Mouse (Mus musculus) embryonic facial prominence, embryonic 15.5 days (tissue): ENCODE data around the gene Higd1b. TPM values are rescaled to one million over a fixed set of nuclear protein-coding genes. Genes with fewer than 3 reads are reported as not detected.

Experiments used
- ATAC-seq: fragments of 200-750 bp; cut with Nextera tagmentation; 2 replicates; pipeline ENCODE4 v1.8.0; 2017; ENCODE audit warnings: low read depth, moderate TSS enrichment; ENCODE audit not compliant: insufficient number of reproducible peaks, low FRiP score, low TSS enrichment
- H3K27ac ChIP-seq: fragments of 300-500 bp; sonication (generic); replicated peaks from 2 replicates; pipeline ENCODE4 v1.5.1; 2015; ENCODE audit warnings: mild to moderate bottlenecking, inconsistent platforms
- H3K27me3 ChIP-seq: fragments of 300-500 bp; sonication (generic); 2 replicates; pipeline ENCODE4 v1.6.1; 2015; ENCODE audit warnings: inconsistent platforms
- H3K36me3 ChIP-seq: fragments of 300-500 bp; sonication (generic); 2 replicates; pipeline ENCODE4 v1.6.1; 2015; ENCODE audit warnings: mild to moderate bottlenecking, inconsistent platforms
- H3K4me1 ChIP-seq: fragments of 300-500 bp; sonication (generic); 2 replicates; pipeline ENCODE4 v1.6.1; 2015; ENCODE audit warnings: inconsistent platforms
- H3K4me2 ChIP-seq: fragments of 300-500 bp; sonication (generic); replicated peaks from 2 replicates; pipeline ENCODE4 v1.6.1; 2015; ENCODE audit warnings: mild to moderate bottlenecking, inconsistent platforms
- H3K4me3 ChIP-seq: fragments of 300-500 bp; sonication (generic); replicated peaks from 2 replicates; pipeline ENCODE4 v1.5.1; 2015; ENCODE audit warnings: mild to moderate bottlenecking, inconsistent platforms
- H3K9ac ChIP-seq: fragments of 300-500 bp; sonication (generic); 2 replicates; pipeline ENCODE4 v1.6.1; 2015; ENCODE audit warnings: inconsistent platforms
- H3K9me3 ChIP-seq: fragments of 300-500 bp; sonication (generic); replicated peaks from 2 replicates; pipeline ENCODE4 v1.6.1; 2016; ENCODE audit warnings: inconsistent platforms
- WGBS: fragments of 180-500 bp; shearing (Covaris S2); methylation state at CpG from one replicate; pipeline ENCODE4 v1.1.7; 2015; 5-methylcytosine and 5-hydroxymethylcytosine counted together
- polyA plus RNA-seq: library from polyadenylated mRNA; unstranded; fragments of >200 nt; fragmentation: Nextera tagmentation; extraction: Ambion mirVana; gene quantifications from 2 replicates; pipeline ENCODE4 v1.2.1, GENCODE M21; 2015

Higd1b gene
- polyA plus RNA-seq, 1 experiment from 2014 or later, result 1.1 TPM

GRCm38 (mm10) chr11:102819783-102820385, 15.8 kb upstream of the Higd1b start:
- peak overlapping the region; percentile 98 for H3K27ac ChIP-seq
- WGBS, result 3% methylated on average over 14 of the region's 14 CpGs
- H3K36me3 ChIP-seq, result no peaks in the 10 kb centered on the region
- H3K4me2 ChIP-seq, result peak overlapping the region; percentile 80
- ATAC-seq, result no peak
- peaks cover 26% of the 10 kb centered on the region for H3K4me1 ChIP-seq
- H3K9ac ChIP-seq, result no peak overlapping the region
- H3K9me3 ChIP-seq, result no peaks in the 10 kb centered on the region
- H3K27me3 ChIP-seq, result no peaks in the 10 kb centered on the region
- H3K4me3 ChIP-seq, result peak overlapping the region; percentile 84

GRCm38 (mm10) chr11:102820432-102820831, 15.2 kb upstream of the Higd1b start:
- no peaks in the 10 kb centered on the region for H3K36me3 ChIP-seq
- H3K9me3 ChIP-seq, result no peaks in the 10 kb centered on the region
- no peak overlapping the region for H3K27ac ChIP-seq
- H3K4me3 ChIP-seq, result no peak overlapping the region
- H3K9ac ChIP-seq, result no peak overlapping the region
- no peak overlapping the region for H3K4me2 ChIP-seq
- H3K4me1 ChIP-seq, result peaks cover 26% of the 10 kb centered on the region
- no peaks in the 10 kb centered on the region for H3K27me3 ChIP-seq
- no peak for ATAC-seq
- WGBS, result 14% methylated on average over 3 of the region's 3 CpGs

- no peak overlapping the region for H3K9ac ChIP-seq
- no peaks in the 10 kb centered on the region for H3K9me3 ChIP-seq
- ATAC-seq, result no peak
- 56% methylated on average over 6 of the region's 6 CpGs for WGBS
- no peaks in the 10 kb centered on the region for H3K27me3 ChIP-seq
- no peak overlapping the region for H3K27ac ChIP-seq
- peaks cover 20% of the 10 kb centered on the region for H3K4me1 ChIP-seq
- no peak overlapping the region for H3K4me2 ChIP-seq
- H3K36me3 ChIP-seq, result no peaks in the 10 kb centered on the region
- no peak overlapping the region for H3K4me3 ChIP-seq
These were observed 14.4 kb upstream of the Higd1b start for GRCm38 (mm10) chr11:102821231-102821630.

GRCm38 (mm10) chr11:102826476-102826875, 9.2 kb upstream of the Higd1b start:
- H3K27me3 ChIP-seq, result no peaks in the 10 kb centered on the region
- H3K4me2 ChIP-seq, result no peak overlapping the region
- WGBS, result 73% methylated on average over 2 of the region's 2 CpGs
- H3K4me1 ChIP-seq, result no peaks in the 10 kb centered on the region
- H3K27ac ChIP-seq, result no peak overlapping the region
- ATAC-seq, result no peak
- no peak overlapping the region for H3K4me3 ChIP-seq
- H3K36me3 ChIP-seq, result no peaks in the 10 kb centered on the region
- no peak overlapping the region for H3K9ac ChIP-seq
- H3K9me3 ChIP-seq, result no peaks in the 10 kb centered on the region

- Histone ChIP-seq H3K27me3 (no peaks in the 10 kb centered on the region), H3K4me2 (no peak overlapping the region), H3K9me3 (no peaks in the 10 kb centered on the region), H3K27ac (no peak overlapping the region), H3K9ac (no peak overlapping the region), H3K4me3 (no peak overlapping the region), H3K4me1 (no peaks in the 10 kb centered on the region), H3K36me3 (no peaks in the 10 kb centered on the region)
- no peak for ATAC-seq
- 37% methylated on average over 4 of the region's 4 CpGs for WGBS
These were observed 8.6 kb upstream of the Higd1b start for GRCm38 (mm10) chr11:102827097-102827496.

- no peak overlapping the region for H3K4me3 ChIP-seq
- no peak overlapping the region for H3K4me2 ChIP-seq
- no peak overlapping the region for H3K9ac ChIP-seq
- H3K9me3 ChIP-seq, result no peaks in the 10 kb centered on the region
- H3K27ac ChIP-seq, result no peak overlapping the region
- no peaks in the 10 kb centered on the region for H3K27me3 ChIP-seq
- 75% methylated on average over 4 of the region's 4 CpGs for WGBS
- H3K36me3 ChIP-seq, result no peaks in the 10 kb centered on the region
- 0 out of 2 replicates have a peak, but pooled peaks cover 4% of the 10 kb centered on the region for H3K4me1 ChIP-seq
- no peak for ATAC-seq
These were observed 5.4 kb upstream of the Higd1b start for GRCm38 (mm10) chr11:102830276-102830675.

- no peak for ATAC-seq
- Histone ChIP-seq H3K4me1 (0 out of 2 replicates have a peak, but pooled peaks cover 4% of the 10 kb centered on the region), H3K4me2 (no peak overlapping the region), H3K4me3 (no peak overlapping the region), H3K27me3 (no peaks in the 10 kb centered on the region), H3K36me3 (peaks cover 13% of the 10 kb centered on the region), H3K9me3 (no peaks in the 10 kb centered on the region), H3K27ac (no peak overlapping the region), H3K9ac (no peak overlapping the region)
- WGBS, result 48% methylated on average over 18 of the region's 18 CpGs
These were observed 2.9 kb upstream of the Higd1b start for GRCm38 (mm10) chr11:102832700-102833297.

- H3K4me2 ChIP-seq, result no peak overlapping the region
- H3K4me1 ChIP-seq, result 0 out of 2 replicates have a peak, but pooled peaks cover 4% of the 10 kb centered on the region
- H3K9me3 ChIP-seq, result no peaks in the 10 kb centered on the region
- WGBS, result 83% methylated on average over 10 of the region's 10 CpGs
- peaks cover 27% of the 10 kb centered on the region for H3K36me3 ChIP-seq
- ATAC-seq, result no peak
- no peaks in the 10 kb centered on the region for H3K27me3 ChIP-seq
- H3K27ac ChIP-seq, result no peak overlapping the region
- no peak overlapping the region for H3K4me3 ChIP-seq
- H3K9ac ChIP-seq, result no peak overlapping the region
These were observed 1.4 kb upstream of the Higd1b start for GRCm38 (mm10) chr11:102834219-102834618.

- Histone ChIP-seq H3K4me3 (no peak overlapping the region), H3K36me3 (peaks cover 46% of the 10 kb centered on the region), H3K9me3 (no peaks in the 10 kb centered on the region), H3K4me1 (0 out of 2 replicates have a peak, but pooled peaks cover 4% of the 10 kb centered on the region), H3K27me3 (no peaks in the 10 kb centered on the region), H3K9ac (no peak overlapping the region), H3K27ac (no peak overlapping the region), H3K4me2 (no peak overlapping the region)
- ATAC-seq, result no peak
- 58% methylated on average over 9 of the region's 9 CpGs for WGBS
These were observed 497 bp downstream of the Higd1b start for GRCm38 (mm10) chr11:102836146-102836545.

- Histone ChIP-seq H3K27me3 (no peaks in the 10 kb centered on the region), H3K36me3 (peaks cover 58% of the 10 kb centered on the region), H3K4me2 (no peak overlapping the region), H3K9ac (no peak overlapping the region), H3K9me3 (no peaks in the 10 kb centered on the region), H3K4me3 (no peak overlapping the region), H3K4me1 (0 out of 2 replicates have a peak, but pooled peaks cover 4% of the 10 kb centered on the region), H3K27ac (no peak overlapping the region)
- no peak for ATAC-seq
- 83% methylated on average over 1 of the region's 1 CpGs for WGBS
These were observed 1.7 kb downstream of the Higd1b start for GRCm38 (mm10) chr11:102837385-102837784.

GRCm38 (mm10) chr11:102838126-102838525, 2.5 kb downstream of the Higd1b start:
- H3K27me3 ChIP-seq, result no peaks in the 10 kb centered on the region
- no peak overlapping the region for H3K9ac ChIP-seq
- peaks cover 65% of the 10 kb centered on the region for H3K36me3 ChIP-seq
- 0 out of 2 replicates have a peak, but pooled peaks cover under 1% of the 10 kb centered on the region for H3K4me1 ChIP-seq
- no peak overlapping the region for H3K4me3 ChIP-seq
- 84% methylated on average over 2 of the region's 2 CpGs for WGBS
- no peak for ATAC-seq
- H3K27ac ChIP-seq, result no peak overlapping the region
- no peaks in the 10 kb centered on the region for H3K9me3 ChIP-seq
- no peak overlapping the region for H3K4me2 ChIP-seq
